Mouse (Mus musculus): ENCODE data around the gene Stxbp6. TPM values are rescaled to one million over a fixed set of nuclear protein-coding genes. Genes with fewer than 3 reads are reported as not detected.

The Stxbp6 gene
- polyA plus RNA-seq, 1 experiment: not detected

- Histone ChIP-seq H3K4me3 (no peak overlapping the region), H3K79me2 (ENCODE audit: control insufficient read depth, insufficient read depth) (no peaks in the 10 kb centered on the region), H3K36me3 (ENCODE audit: control insufficient read depth, insufficient read depth) (no peaks in the 10 kb centered on the region), H3K4me2 (ENCODE audit: low read depth) (no peak overlapping the region), H3ac (ENCODE audit: control insufficient read depth, insufficient read length) (no peak overlapping the region), H3K27me3 (ENCODE audit: control insufficient read depth, insufficient read depth, insufficient read length) (no peaks in the 10 kb centered on the region)
- no peak for TF ChIP-seq USF1 (IDR thresholded peaks at IDR 0.05; ENCODE audit: low read depth)
- no peak for TF ChIP-seq TCF3 (IDR thresholded peaks at IDR 0.05; ENCODE audit: insufficient read length, low read depth)
- TF ChIP-seq MYOD1 (IDR thresholded peaks at IDR 0.05; ENCODE audit: control insufficient read depth in 1 of 3, insufficient read length in 2 of 3, low read depth in 2 of 3): no peak
- TF ChIP-seq REST (IDR thresholded peaks at IDR 0.05; ENCODE audit: insufficient read depth, insufficient read length): no peak
- no peak for TF ChIP-seq MYOG (IDR thresholded peaks at IDR 0.05; ENCODE audit: control insufficient read depth in 1 of 3, insufficient read depth in 1 of 3, insufficient read length in 2 of 3, low read depth in 2 of 3)
- no peak for TF ChIP-seq CEBPB (IDR thresholded peaks at IDR 0.05; ENCODE audit: insufficient read depth, poor library complexity, severe bottlenecking)
- no peak for TF ChIP-seq MAX (IDR thresholded peaks at IDR 0.05; ENCODE audit: low read depth)
- no peak for TF ChIP-seq TCF12 (IDR thresholded peaks at IDR 0.05; ENCODE audit: insufficient read depth, poor library complexity, severe bottlenecking)
- TF ChIP-seq POLR2AphosphoS2 (IDR thresholded peaks at IDR 0.05; ENCODE audit: insufficient read length, low read depth): no peak
- TF ChIP-seq SRF (IDR thresholded peaks at IDR 0.05; ENCODE audit: control insufficient read depth, insufficient read length, low read depth): no peak
- no peak for TF ChIP-seq E2F4 (IDR thresholded peaks at IDR 0.05; ENCODE audit: insufficient read depth)
- TF ChIP-seq POLR2A (IDR thresholded peaks at IDR 0.05; ENCODE audit: insufficient read length, low read depth): no peak
These were observed 10.9 kb downstream of the Stxbp6 start for GRCm38 (mm10) chr12:45063606-45064005.

GRCm38 (mm10) chr12:45061336-45061735, 13.2 kb downstream of the Stxbp6 start:
- H3K27me3 ChIP-seq (ENCODE audit: control insufficient read depth, insufficient read depth, insufficient read length): no peaks in the 10 kb centered on the region

DNA sequence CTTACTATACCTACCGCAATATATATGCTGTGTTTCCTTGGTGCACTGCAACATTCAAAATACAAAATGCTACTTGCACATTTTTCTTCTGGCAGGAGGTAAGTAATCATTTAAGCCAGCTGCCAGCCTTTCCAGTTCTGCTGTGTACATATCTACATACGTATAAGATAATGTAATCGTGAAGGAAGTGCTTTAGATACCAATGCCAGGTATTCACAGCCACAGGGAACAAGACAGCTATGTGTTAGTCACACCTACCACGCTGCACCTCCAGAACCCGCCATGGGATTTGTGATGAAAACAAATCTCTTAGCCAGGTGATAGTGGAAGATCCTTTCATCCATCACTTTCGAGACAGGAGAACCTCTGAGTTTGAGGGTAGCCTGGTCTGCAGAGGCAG, 13.7 kb downstream of the Stxbp6 start:
- H3K79me2 ChIP-seq (ENCODE audit: control insufficient read depth, insufficient read depth): no peaks in the 10 kb centered on the region
- H3K4me2 ChIP-seq (ENCODE audit: low read depth): no peak overlapping the region
- no peaks in the 10 kb centered on the region for H3K27me3 ChIP-seq (ENCODE audit: control insufficient read depth, insufficient read depth, insufficient read length)
- TF ChIP-seq E2F4 (IDR thresholded peaks at IDR 0.05; ENCODE audit: insufficient read depth) (no peak), MYOD1 (IDR thresholded peaks at IDR 0.05; ENCODE audit: control insufficient read depth in 1 of 3, insufficient read length in 2 of 3, low read depth in 2 of 3) (no peak), CEBPB (IDR thresholded peaks at IDR 0.05; ENCODE audit: insufficient read depth, poor library complexity, severe bottlenecking) (no peak), POLR2A (IDR thresholded peaks at IDR 0.05; ENCODE audit: insufficient read length, low read depth) (no peak), MAX (IDR thresholded peaks at IDR 0.05; ENCODE audit: low read depth) (no peak), USF1 (IDR thresholded peaks at IDR 0.05; ENCODE audit: low read depth) (no peak), SRF (IDR thresholded peaks at IDR 0.05; ENCODE audit: control insufficient read depth, insufficient read length, low read depth) (no peak), REST (IDR thresholded peaks at IDR 0.05; ENCODE audit: insufficient read depth, insufficient read length) (no peak), MYOG (IDR thresholded peaks at IDR 0.05; ENCODE audit: control insufficient read depth in 1 of 3, insufficient read depth in 1 of 3, insufficient read length in 2 of 3, low read depth in 2 of 3) (no peak), POLR2AphosphoS2 (IDR thresholded peaks at IDR 0.05; ENCODE audit: insufficient read length, low read depth) (no peak)
- no peak overlapping the region for H3K4me3 ChIP-seq
- no peak overlapping the region for H3ac ChIP-seq (ENCODE audit: control insufficient read depth, insufficient read length)
- H3K36me3 ChIP-seq (ENCODE audit: control insufficient read depth, insufficient read depth): no peaks in the 10 kb centered on the region

More at GRCm38 (mm10) chr12:45061336-45061735, 13.2 kb downstream of the Stxbp6 start:
- Histone ChIP-seq H3K4me3 (no peak overlapping the region), H3K4me2 (ENCODE audit: low read depth) (no peak overlapping the region), H3K36me3 (ENCODE audit: control insufficient read depth, insufficient read depth) (no peaks in the 10 kb centered on the region), H3ac (ENCODE audit: control insufficient read depth, insufficient read length) (no peak overlapping the region), H3K79me2 (ENCODE audit: control insufficient read depth, insufficient read depth) (no peaks in the 10 kb centered on the region)
- TF ChIP-seq MYOG (IDR thresholded peaks at IDR 0.05; ENCODE audit: control insufficient read depth in 1 of 3, insufficient read depth in 1 of 3, insufficient read length in 2 of 3, low read depth in 2 of 3) (no peak), POLR2A (IDR thresholded peaks at IDR 0.05; ENCODE audit: insufficient read length, low read depth) (no peak), MAX (IDR thresholded peaks at IDR 0.05; ENCODE audit: low read depth) (no peak), USF1 (IDR thresholded peaks at IDR 0.05; ENCODE audit: low read depth) (no peak), POLR2AphosphoS2 (IDR thresholded peaks at IDR 0.05; ENCODE audit: insufficient read length, low read depth) (no peak), SRF (IDR thresholded peaks at IDR 0.05; ENCODE audit: control insufficient read depth, insufficient read length, low read depth) (no peak), E2F4 (IDR thresholded peaks at IDR 0.05; ENCODE audit: insufficient read depth) (no peak), CEBPB (IDR thresholded peaks at IDR 0.05; ENCODE audit: insufficient read depth, poor library complexity, severe bottlenecking) (no peak), TCF3 (IDR thresholded peaks at IDR 0.05; ENCODE audit: insufficient read length, low read depth) (no peak), REST (IDR thresholded peaks at IDR 0.05; ENCODE audit: insufficient read depth, insufficient read length) (no peak), MYOD1 (IDR thresholded peaks at IDR 0.05; ENCODE audit: control insufficient read depth in 1 of 3, insufficient read length in 2 of 3, low read depth in 2 of 3) (no peak), TCF12 (IDR thresholded peaks at IDR 0.05; ENCODE audit: insufficient read depth, poor library complexity, severe bottlenecking) (no peak)

DNA sequence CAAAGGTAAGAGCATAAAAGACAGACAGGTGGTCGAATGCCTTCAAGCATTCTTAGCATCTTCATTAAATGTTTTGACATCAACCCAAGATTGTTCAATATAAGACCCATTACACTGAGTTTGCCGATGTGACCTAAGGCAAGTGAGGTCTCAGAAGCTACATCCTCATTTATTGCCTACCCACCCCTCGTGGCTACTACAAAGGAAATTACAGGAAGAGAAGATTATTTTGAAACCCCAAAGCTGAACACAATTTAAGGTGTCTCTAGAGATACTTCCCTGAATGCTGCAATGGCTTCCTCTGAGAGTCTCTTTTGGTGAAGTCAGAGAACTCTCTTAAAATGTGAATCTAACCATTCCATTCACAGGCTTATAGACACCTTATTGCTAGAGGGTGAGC, 16.5 kb downstream of the Stxbp6 start:
- no peak for TF ChIP-seq E2F4 (IDR thresholded peaks at IDR 0.05; ENCODE audit: insufficient read depth)
- TF ChIP-seq POLR2AphosphoS2 (IDR thresholded peaks at IDR 0.05; ENCODE audit: insufficient read length, low read depth): no peak
- no peak for TF ChIP-seq POLR2A (IDR thresholded peaks at IDR 0.05; ENCODE audit: insufficient read length, low read depth)
- no peak for TF ChIP-seq MAX (IDR thresholded peaks at IDR 0.05; ENCODE audit: low read depth)
- no peak for TF ChIP-seq REST (IDR thresholded peaks at IDR 0.05; ENCODE audit: insufficient read depth, insufficient read length)
- no peak for TF ChIP-seq MYOG (IDR thresholded peaks at IDR 0.05; ENCODE audit: control insufficient read depth in 1 of 3, insufficient read depth in 1 of 3, insufficient read length in 2 of 3, low read depth in 2 of 3)
- no peak for TF ChIP-seq SRF (IDR thresholded peaks at IDR 0.05; ENCODE audit: control insufficient read depth, insufficient read length, low read depth)
- no peak for TF ChIP-seq CEBPB (IDR thresholded peaks at IDR 0.05; ENCODE audit: insufficient read depth, poor library complexity, severe bottlenecking)
- H3ac ChIP-seq (ENCODE audit: control insufficient read depth, insufficient read length): no peak overlapping the region
- no peak overlapping the region for H3K4me2 ChIP-seq (ENCODE audit: low read depth)
- no peaks in the 10 kb centered on the region for H3K27me3 ChIP-seq (ENCODE audit: control insufficient read depth, insufficient read depth, insufficient read length)
- H3K4me3 ChIP-seq: no peak overlapping the region
- H3K79me2 ChIP-seq (ENCODE audit: control insufficient read depth, insufficient read depth): no peaks in the 10 kb centered on the region
- H3K36me3 ChIP-seq (ENCODE audit: control insufficient read depth, insufficient read depth): no peaks in the 10 kb centered on the region
